Mouse (Mus musculus) cerebellum, adult 9-10 months (tissue): ENCODE data around the gene Slc25a36.

Experiments
- DNase-seq: peaks from one replicate; pipeline ENCODE4 v3.0.0; 2022

Slc25a36 gene

GRCm38 (mm10) chr9:97110571-97111390, at the start of gene Slc25a36:
Gene Slc25a36, minus strand, starts transcription at chr9:97111157.
- peak; percentile 95 for DNase-seq

- no peak for DNase-seq
Measured at GRCm38 (mm10) chr9:97158412-97158811, 47.5 kb upstream of the Slc25a36 start.

- no peak for DNase-seq
Measured at GRCm38 (mm10) chr9:97155981-97156380, 45.0 kb upstream of the Slc25a36 start.

- no peak for DNase-seq
Measured at GRCm38 (mm10) chr9:97154956-97155355, 44.0 kb upstream of the Slc25a36 start.

GRCm38 (mm10) chr9:97153006-97153405, 42.0 kb upstream of the Slc25a36 start:
- no peak for DNase-seq

GRCm38 (mm10) chr9:97147270-97147669, 36.3 kb upstream of the Slc25a36 start:
- no peak for DNase-seq

GRCm38 (mm10) chr9:97145351-97145750, 34.4 kb upstream of the Slc25a36 start:
- DNase-seq = no peak

GRCm38 (mm10) chr9:97143416-97143815, 32.5 kb upstream of the Slc25a36 start:
- DNase-seq = no peak

GRCm38 (mm10) chr9:97142558-97142957, 31.6 kb upstream of the Slc25a36 start:
- no peak for DNase-seq

- DNase-seq = no peak
Measured at GRCm38 (mm10) chr9:97141723-97142122, 30.8 kb upstream of the Slc25a36 start.

- DNase-seq = no peak
Measured at GRCm38 (mm10) chr9:97140145-97140932, 29.4 kb upstream of the Slc25a36 start.

GRCm38 (mm10) chr9:97137678-97138077, 26.7 kb upstream of the Slc25a36 start:
- no peak for DNase-seq

GRCm38 (mm10) chr9:97137116-97137515, 26.2 kb upstream of the Slc25a36 start:
- no peak for DNase-seq

GRCm38 (mm10) chr9:97135866-97136265, 24.9 kb upstream of the Slc25a36 start:
- DNase-seq = no peak

- DNase-seq = no peak
Measured at GRCm38 (mm10) chr9:97133178-97133577, 22.2 kb upstream of the Slc25a36 start.

- no peak for DNase-seq
Measured at GRCm38 (mm10) chr9:97130001-97130400, 19.0 kb upstream of the Slc25a36 start.

- DNase-seq = no peak
Measured at GRCm38 (mm10) chr9:97123934-97124692, 13.2 kb upstream of the Slc25a36 start.

GRCm38 (mm10) chr9:97121432-97121831, 10.5 kb upstream of the Slc25a36 start:
- DNase-seq = no peak

GRCm38 (mm10) chr9:97114271-97114670, 3.3 kb upstream of the Slc25a36 start:
- DNase-seq = no peak

- DNase-seq = no peak
Measured at GRCm38 (mm10) chr9:97113555-97113929, 2.6 kb upstream of the Slc25a36 start.

- no peak for DNase-seq
Measured at GRCm38 (mm10) chr9:97112797-97113554, 2.0 kb upstream of the Slc25a36 start.

GRCm38 (mm10) chr9:97112238-97112637, 1.3 kb upstream of the Slc25a36 start:
- no peak for DNase-seq

- DNase-seq = no peak
Measured at GRCm38 (mm10) chr9:97111506-97111905, 549 bp upstream of the Slc25a36 start.
